Mouse (Mus musculus) cerebellum, adult 18-20 months (tissue): ENCODE measurements at regions not wholly inside any gene's neighbourhood (a gene's known extent, or its start where the extent isn't known, plus 50 kb on each side); places are given as distances from the start of the nearest gene placed in this dataset.

ENCODE experiments used
- DNase-seq, 2 experiments: peaks; one replicate each; pipeline ENCODE4 v3.0.0; 2021

- peak; percentile 73 to 74 for DNase-seq
These were observed 104.4 kb upstream of the Glra1 start for GRCm38 (mm10) chr11:55712350-55712749.

- no peak for DNase-seq
These were observed 99.5 kb upstream of the Glra1 start for GRCm38 (mm10) chr11:55707467-55707866.

GRCm38 (mm10) chr11:55701921-55702320, 93.9 kb upstream of the Glra1 start:
- DNase-seq: no peak

GRCm38 (mm10) chr11:55685031-55685519, 77.1 kb upstream of the Glra1 start:
- no peak for DNase-seq

DNA sequence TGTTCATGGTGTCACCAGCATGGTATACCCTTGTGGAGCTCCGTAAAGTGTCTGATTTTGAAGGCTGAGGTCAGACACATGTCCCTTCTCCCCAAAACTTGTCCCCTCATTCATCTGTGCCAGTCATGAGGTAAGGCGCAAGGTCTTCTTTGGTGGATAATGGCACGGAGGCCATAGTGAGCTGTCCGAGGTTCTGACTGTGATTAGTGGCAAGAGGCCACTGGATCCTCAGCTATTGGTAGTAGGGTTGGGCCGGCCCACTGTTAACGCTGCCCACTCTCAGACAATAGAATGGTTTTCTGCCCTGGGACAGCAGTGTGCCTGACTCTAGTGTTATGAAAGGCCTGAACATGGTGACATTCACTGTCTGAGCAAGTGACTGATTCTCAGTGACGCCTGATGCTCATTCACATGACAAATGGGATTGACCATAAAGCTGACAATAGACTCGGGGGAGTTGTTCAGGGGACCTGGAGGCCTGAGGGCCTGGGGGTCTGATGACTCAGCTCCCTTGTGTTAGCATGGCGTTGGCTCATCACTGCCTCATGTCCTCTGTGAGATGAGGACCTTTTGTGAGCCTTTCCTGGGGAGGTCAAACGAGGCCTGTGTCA, 74.5 kb upstream of the Glra1 start:
- no peak for DNase-seq

GRCm38 (mm10) chr11:55681226-55681980, 73.4 kb upstream of the Glra1 start:
- no peak for DNase-seq

GRCm38 (mm10) chr11:55663108-55663507, 55.1 kb upstream of the Glra1 start:
- DNase-seq: no peak

DNA sequence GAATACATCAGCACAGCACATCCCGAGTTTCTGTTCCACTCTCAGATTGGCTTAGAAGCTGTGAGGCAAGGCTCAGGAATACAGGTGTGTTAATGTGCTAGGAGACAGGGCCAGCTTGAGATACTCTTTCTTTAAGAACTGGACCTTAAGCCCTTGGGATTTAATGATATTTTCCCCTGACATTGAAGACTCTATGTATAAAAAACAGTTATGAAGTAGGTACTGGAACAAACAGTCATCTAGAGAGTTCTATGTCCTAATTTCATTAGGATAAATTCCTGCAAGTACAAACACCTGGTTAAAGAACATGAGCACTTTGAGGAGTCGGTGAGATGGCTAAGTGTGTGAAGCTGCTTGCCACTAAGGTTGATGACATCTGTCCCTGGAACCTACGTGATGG, 54.3 kb upstream of the Glra1 start:
- DNase-seq: no peak
